Mouse (Mus musculus) embryonic fibroblast, embryonic 13.5 days (primary cell): ENCODE results near the gene Ush1g.

Experiments used
- CTCF ChIP-seq: IDR thresholded peaks from 2 replicates; pipeline ENCODE4 v1.5.1; 2011; ENCODE audit warnings: mild to moderate bottlenecking, control low read depth, low read length, moderate library complexity, borderline replicate concordance; ENCODE audit not compliant: insufficient read depth
- POLR2A ChIP-seq: IDR thresholded peaks from 2 replicates; pipeline ENCODE4 v1.6.1; 2011; ENCODE audit warnings: low read depth, mild to moderate bottlenecking, control low read depth, low read length, moderate library complexity

DNA sequence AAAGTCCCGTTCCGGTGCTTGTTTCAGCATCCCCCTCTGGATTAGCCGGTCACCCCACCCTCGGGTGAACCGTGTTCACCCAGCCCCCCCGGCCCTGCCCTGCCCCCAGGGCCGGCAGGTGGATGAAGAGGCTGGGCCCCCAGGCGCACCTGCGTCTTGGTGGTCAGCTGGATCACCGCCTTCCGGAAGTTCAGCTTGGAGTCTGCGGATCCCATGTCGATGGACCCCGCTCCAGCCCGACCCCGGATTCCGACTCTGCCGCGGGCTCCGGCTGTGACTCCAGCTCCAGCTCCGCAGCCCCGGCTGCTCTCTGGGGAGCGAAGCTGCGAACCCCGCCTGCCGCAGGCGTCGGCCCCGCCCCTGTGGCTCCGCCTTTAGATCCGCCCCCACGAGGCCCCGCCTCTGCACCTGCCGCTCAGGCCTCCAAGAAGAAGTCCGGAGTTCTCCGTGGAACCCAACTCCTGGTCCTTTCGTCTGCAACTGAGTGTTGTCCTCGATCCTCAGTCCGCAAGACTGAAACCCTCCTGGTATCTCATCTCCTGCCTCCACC lies 45.6 kb upstream of the Ush1g start, which contains the start of gene Hid1:
- TF ChIP-seq CTCF (no peak), POLR2A (peak; percentile 41; the same call in 1 of the 2 replicates)
